Mouse (Mus musculus): Measurements from ENCODE around the gene Babam2. TPM values are rescaled to one million over a fixed set of nuclear protein-coding genes. Genes with fewer than 3 reads are reported as not detected.
A peak's percentile ranks its signal among the peaks of the same experiment; 100 is the strongest.

Babam2 gene
- total RNA-seq, 2 experiments from 2014 or later, result 39.5 to 45.2 TPM

DNA sequence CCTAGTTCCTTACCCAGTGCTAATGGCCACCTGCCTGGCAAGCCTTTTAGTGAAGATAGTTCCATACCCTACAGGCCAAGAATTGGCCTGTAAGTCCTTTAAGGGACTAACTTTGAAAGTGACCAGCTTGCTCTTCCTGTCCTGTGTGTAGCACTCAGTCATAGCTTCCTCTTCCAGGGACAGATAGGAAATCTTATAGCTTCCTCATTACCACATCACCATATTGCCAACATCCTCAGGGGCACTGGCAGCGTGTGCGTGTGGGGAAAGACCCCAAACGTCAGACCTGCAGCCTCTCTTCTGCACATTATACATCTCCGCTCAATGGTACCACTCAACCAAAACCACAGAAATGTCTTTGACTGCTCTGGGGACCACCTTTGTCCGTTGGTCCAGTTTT lies 424.9 kb downstream of the Babam2 start:
- Histone ChIP-seq H3K4me3 (no peak overlapping the region), H3K27ac (no peak overlapping the region)
- intact Hi-C loops (cut with DNase I), result no loop called here
- DNase-seq (ENCODE audit: extremely low spot score in 1 of 2, low spot score in 2 of 2), result no peak
- TF ChIP-seq CTCF (IDR thresholded peaks at IDR 0.05), result no peak

DNA sequence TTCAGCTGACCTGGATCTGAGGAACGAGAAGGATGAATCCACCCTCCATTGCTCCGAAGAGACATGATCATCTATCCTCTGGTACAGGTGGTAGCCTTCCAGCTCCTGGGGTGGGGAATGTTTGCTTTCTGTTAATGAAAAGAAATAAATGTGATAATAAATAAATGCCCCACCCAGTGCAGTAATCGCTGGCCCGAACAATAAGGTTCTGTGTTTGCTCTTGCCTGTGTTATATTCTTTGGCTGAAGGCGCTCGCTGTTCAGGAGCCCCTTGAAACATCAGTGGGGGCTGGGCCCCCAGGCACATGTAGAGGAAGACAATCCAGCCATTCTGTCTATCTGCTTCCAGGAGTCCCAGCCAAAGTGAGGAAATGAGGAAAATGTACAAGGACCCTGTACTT lies 427.5 kb downstream of the Babam2 start:
- H3K4me3 ChIP-seq, result no peak overlapping the region
- no peak for DNase-seq (ENCODE audit: extremely low spot score in 1 of 2, low spot score in 2 of 2)
- intact Hi-C loops (cut with DNase I), result no loop called here
- H3K27ac ChIP-seq, result no peak overlapping the region
- no peak for TF ChIP-seq CTCF (IDR thresholded peaks at IDR 0.05)

DNA sequence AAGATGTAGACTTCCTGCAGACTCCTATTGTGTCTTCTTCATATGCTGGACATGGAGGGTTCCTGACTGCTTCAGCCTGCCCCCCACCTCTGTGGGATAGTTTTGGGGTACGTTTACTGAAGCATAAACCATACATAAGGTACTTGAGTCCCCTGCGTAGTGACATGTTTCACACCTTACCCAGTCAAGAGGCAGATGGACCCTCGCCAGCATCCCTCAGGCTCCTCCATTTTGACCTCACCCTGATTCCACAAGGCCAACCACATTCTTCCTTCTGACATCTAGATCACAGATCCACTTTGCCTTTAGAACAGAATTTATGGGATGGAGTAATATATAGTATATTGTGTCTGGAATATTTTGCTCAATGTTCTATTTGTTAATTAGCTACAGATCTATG lies 429.7 kb downstream of the Babam2 start:
- intact Hi-C loops (cut with DNase I), result no loop called here

DNA sequence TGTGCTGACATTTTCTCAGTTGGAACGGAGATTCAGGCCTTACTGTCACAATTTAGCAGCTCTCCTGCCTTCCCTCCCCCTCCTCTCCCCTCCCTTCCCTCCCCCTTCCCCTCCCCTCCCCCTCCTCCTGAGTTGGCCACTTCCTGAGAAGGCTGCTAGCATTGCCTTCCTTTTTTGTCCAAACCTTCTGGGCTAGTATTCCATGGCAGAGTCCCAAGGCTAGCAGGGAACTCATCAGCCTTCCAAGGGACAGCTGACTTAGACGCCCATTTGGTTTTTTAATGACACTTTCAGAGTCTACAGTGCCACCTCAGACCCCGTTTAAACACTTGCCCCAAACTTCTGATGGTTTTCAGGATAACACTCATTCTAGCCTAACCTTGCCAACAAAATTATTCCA lies 430.4 kb downstream of the Babam2 start:
- Histone ChIP-seq H3K27ac (no peak overlapping the region), H3K4me3 (no peak overlapping the region)
- TF ChIP-seq CTCF (IDR thresholded peaks at IDR 0.05), result no peak
- DNase-seq (ENCODE audit: extremely low spot score in 1 of 2, low spot score in 2 of 2), result no peak
- intact Hi-C loops (cut with DNase I), result no loop called here

More for the DNA sequence above, 429.7 kb downstream of the Babam2 start:
- H3K27ac ChIP-seq, result no peak overlapping the region
- TF ChIP-seq CTCF (IDR thresholded peaks at IDR 0.05), result no peak
- DNase-seq (ENCODE audit: extremely low spot score in 1 of 2, low spot score in 2 of 2), result no peak
- H3K4me3 ChIP-seq, result no peak overlapping the region

DNA sequence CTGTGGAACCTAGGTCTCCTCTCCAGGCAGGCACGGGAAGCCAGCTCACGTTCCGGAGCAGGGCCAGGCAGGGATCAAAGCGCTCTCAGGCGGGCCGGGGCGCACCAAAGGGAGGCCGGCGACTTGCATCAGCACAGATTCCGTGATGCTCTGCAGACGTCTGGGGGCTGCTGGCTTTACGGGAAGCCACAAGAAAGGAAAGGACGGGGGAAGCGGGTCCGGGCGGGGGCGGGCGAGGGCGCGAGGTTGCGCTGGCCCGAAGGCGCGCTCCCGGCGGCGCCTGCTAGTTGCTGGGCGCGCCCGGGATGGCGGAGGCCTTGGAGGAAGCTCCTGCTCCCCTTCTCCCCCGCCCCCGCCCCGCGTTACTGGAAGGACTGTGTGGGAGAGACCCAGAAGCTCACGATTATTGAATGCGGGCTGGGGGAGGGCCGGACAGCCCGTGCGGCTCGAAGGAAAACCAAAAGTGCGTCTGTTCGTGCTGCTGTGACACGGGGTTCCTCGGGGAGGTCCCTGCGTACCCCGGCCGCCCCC lies 435.6 kb downstream of the Babam2 start:
- intact Hi-C loops (cut with DNase I), result loop anchor here (1.0 kb wide), 1 partner anchor 96 kb away; no protein-coding TSS in a partner anchor
- Histone ChIP-seq H3K27ac (peak overlapping the region; percentile 99), H3K4me3 (peak overlapping the region; percentile 90)
- TF ChIP-seq CTCF (IDR thresholded peaks at IDR 0.05), result no peak
- DNase-seq (ENCODE audit: extremely low spot score in 1 of 2, low spot score in 2 of 2), result peak; percentile 55 to 56

DNA sequence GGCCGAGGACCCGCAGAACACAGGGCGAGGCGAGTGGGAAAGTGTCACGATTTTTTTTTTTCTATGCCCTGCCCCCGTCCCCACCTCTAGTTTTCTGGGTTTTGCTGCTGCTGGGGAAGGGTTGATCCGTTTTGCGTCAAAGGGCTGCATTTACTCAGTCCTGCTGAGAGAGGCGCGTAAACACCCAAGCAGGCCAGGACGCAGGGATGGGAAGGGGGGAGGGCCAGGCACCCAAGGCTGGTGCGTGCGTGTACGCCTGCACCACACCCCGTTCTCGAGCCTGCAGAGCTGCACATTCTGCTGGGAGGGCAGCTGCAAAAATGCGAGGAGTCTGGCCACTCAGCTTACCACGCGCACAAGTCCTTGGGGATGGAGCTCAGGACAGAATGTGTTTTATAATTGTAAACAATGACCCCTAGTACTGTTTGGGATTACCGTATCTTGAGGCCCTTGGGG lies 436.1 kb downstream of the Babam2 start:
- Histone ChIP-seq H3K4me3 (peak overlapping the region; percentile 90), H3K27ac (peak overlapping the region; percentile 99)
- no peak for TF ChIP-seq CTCF (IDR thresholded peaks at IDR 0.05)
- intact Hi-C loops (cut with DNase I), result loop anchor here (1.0 to 2.0 kb wide), 3 partner anchors 96 to 537 kb away; partner anchors contain the start of gene Mrpl33
- DNase-seq (ENCODE audit: extremely low spot score in 1 of 2, low spot score in 2 of 2), result peak; percentile 71 to 77

DNA sequence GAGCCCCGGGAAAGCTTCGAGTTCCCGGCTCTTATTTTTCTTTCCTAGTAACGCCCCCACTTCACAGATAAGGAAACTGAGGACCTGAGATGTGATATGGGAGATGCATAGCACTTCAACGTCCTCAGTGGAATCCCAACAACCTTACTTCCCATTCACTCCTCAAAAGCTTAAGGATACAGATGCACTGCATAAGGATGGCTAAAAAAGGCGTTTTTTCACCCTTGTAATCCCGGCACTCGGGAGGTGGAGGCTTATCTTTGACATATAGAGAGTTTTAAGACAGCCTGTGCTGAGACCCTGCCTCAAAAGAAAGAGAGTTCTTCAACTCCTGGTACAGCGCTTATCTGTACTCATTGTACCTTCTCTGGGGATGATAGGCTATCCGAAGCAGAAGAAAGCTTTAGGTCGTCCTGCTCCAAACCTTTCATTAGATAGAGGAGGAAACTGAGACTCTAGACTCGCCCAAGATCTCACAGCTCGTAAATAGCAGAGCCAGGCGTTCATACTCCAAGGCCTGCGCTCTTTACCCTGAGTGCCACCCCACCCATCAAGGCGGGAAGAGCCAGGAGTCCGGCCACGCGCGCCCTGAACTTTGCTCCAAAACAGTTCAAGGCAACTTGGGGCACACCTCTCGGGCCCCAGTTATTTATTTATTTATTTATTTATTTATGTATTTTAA lies 436.7 kb downstream of the Babam2 start:
- no peak for TF ChIP-seq CTCF (IDR thresholded peaks at IDR 0.05)
- Histone ChIP-seq H3K4me3 (peak overlapping the region; percentile 90), H3K27ac (peak overlapping the region; percentile 99)
- intact Hi-C loops (cut with DNase I), result loop anchor here (1.0 to 2.0 kb wide), 2 partner anchors 384 to 537 kb away; partner anchors contain the start of gene Mrpl33
- DNase-seq (ENCODE audit: extremely low spot score in 1 of 2, low spot score in 2 of 2), result peak in 1 of 2 experiments; percentile 18

Small RNA genes within 50 kb of the gene (microRNA-seq; reads per million reads assigned to microRNA genes)
- 0 reads per million in 2 experiments for gene Mir3473e

Other genes starting within 250 kb of the Babam2 start
- gene Zfp512, start 245.3 kb upstream of the Babam2 start, total RNA-seq (2021), result 10 to 100 TPM; 50.4 to 53.3 TPM
- under 1 TPM in 1 of 2 experiments, not detected in 1; 0.27 TPM for gene 4930548H24Rik, start 211.9 kb upstream of the Babam2 start, total RNA-seq (2021)
- gene Gpn1, start 202.9 kb upstream of the Babam2 start, total RNA-seq (2021), result 10 to 100 TPM; 29.6 to 29.8 TPM
- 10 to 100 TPM; 49.3 TPM for gene Slc4a1ap, start 170.7 kb upstream of the Babam2 start, total RNA-seq (2021)
- gene Supt7l, start 169.9 kb upstream of the Babam2 start, total RNA-seq (2021), result 10 to 100 TPM; 16.3 to 18.4 TPM
- 10 to 100 TPM; 75.2 to 86.7 TPM for gene Mrpl33, start 100.7 kb upstream of the Babam2 start, total RNA-seq (2021)
- 1 to 10 TPM; 3.8 to 4.0 TPM for gene Rbks, start 57 bp upstream of the Babam2 start, total RNA-seq (2021)

Measured in left cerebral cortex, adult 2 months (tissue).